Mouse (Mus musculus) lung, postnatal 25 days (tissue): ENCODE results near the gene Nfatc2.

ENCODE experiments used
- DNase-seq: peaks from one replicate; pipeline ENCODE4 v3.0.0; 2022; ENCODE audit warnings: low spot score

The Nfatc2 gene

DNA sequence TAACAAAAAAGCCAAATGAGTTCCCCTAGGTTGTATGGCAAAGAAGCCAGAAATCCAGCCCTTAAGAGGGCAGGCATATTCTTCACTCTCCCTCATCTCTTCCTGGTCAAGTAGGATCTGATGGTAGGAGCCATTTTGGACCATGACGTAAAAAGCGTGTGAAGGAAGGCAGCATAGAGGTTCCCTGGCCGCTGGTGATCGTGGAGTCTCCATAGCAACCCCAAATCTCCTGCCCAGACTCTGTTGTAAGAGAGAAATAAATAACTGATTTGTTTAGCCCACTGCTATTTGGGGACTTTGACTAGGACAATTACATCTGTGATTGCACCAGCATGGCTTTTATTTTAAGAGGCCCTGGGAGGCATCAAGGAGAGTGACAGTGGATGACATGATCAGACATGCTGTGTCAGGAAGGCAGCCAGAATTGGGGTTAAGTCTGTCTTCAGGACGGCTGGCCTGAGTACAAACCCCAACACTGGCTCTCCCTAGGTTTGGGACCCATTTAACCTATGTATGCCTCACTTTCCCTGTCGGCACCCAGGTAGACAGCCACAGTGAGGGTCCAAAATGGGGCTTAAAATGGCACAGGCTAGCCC is 8.3 kb upstream of the Nfatc2 start:
- no peak for DNase-seq

DNA sequence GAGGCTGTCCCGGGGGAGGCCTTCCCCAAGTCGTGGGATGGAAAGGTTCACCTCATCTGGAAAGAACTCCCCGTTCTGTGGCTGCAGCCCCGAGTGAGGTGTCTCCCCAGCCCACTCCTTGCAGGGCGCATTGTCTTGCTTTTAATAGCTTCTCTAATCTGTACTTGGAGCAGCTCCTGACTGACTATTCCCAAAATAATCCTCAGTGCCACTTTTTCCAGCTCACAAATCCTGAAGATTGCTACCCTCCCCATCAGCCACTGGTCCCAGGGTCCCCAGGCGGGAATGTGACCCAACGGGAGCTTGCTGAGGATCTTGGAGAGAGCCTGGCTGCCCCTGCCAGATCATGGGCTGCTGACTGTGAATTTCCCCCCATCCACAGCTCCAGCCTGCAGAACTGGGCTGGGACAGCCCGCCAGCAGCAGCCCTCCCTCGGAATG is 6.7 kb upstream of the Nfatc2 start:
- no peak for DNase-seq

DNA sequence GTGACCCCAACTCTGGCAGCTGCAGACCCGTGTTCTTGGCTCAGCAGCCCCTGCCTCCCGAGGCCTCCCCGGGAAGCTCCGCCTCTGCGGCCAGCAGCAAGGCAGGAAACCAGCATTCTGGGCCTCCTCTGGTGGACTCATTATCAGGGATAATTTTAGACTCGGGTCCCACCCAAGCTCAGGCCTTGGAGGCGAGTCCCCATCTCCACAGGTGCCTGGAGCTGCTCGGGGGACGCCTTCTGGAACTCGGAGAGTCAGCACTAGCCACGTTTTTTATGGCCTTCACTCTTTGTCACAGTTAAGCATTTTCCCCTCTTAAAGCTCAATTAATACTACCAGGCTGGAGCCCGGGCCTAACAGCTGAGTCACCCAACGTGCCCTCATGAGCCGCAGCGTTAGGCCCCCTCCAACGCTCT is 3.2 kb upstream of the Nfatc2 start:
- no peak for DNase-seq

DNA sequence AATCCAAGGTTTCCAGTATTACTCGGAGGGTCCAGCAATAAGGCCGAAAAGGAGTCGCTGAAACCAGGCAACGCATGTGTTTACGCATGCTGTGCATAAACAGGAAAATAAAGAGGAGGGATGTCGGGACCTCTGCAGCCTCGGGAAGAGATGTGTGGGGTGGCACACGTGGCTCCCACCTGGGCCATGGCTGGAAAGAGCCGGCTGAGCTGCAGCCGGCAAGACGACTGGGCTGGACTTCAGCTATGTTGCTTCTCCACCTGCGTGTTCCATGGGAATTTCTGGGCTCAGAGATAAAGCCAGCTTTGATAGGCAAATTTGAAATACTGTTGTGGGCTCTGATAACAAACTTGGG is 907 bp upstream of the Nfatc2 start:
- no peak for DNase-seq

DNA sequence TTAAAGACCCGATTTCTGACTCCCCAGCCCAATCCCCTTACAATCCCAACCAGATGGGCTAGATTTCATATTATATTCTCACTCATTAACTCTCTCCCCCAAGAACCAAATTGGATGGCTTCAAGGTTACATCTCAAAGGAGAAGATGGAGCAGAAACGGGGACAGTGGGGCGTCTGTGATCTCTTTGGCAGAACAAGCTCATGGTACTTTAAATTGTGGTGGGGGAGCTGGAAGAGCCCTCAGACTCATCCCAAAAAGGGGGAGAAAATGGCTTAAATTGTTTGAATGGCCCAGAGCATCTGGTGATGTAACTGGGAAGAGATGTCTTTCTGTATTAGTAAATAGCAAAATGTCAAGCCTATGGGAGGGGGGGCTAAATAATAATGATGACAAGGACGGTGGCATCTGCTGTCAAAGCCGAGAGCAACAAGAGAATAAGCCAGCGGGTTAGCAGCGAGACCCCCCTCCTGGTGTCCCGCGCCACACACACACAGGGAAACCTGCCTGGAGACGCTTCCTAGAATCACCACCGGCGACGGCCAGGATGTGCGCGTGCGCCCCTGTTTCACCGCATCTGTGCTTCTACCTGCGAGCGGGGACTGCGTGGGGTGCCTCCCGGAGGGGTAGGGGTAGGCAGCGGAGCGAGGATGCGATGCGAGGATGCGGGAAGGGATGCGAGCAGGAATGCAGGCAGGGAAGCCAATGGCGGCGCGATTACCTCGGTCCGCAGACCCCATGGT is 537 bp downstream of the Nfatc2 start:
- DNase-seq, result no peak

DNA sequence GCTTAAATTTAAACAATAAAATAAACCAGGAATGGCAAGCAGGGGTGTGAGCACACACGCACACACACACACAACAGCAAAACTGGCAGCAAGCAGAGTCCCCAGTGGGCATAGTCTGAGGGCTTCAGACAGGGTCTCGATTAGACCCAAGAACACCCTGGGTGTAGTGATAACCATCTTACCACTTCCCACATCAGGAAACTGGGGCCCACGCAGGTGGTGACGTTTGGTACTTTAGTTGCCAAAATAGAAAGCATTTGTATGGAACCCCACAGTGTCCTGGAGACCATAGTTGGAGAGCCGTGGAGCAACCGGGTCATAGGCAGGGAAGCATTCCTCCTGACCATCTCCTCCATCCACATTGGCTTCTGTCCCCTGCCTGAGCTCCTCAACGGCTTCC is 5.8 kb downstream of the Nfatc2 start:
- no peak for DNase-seq

DNA sequence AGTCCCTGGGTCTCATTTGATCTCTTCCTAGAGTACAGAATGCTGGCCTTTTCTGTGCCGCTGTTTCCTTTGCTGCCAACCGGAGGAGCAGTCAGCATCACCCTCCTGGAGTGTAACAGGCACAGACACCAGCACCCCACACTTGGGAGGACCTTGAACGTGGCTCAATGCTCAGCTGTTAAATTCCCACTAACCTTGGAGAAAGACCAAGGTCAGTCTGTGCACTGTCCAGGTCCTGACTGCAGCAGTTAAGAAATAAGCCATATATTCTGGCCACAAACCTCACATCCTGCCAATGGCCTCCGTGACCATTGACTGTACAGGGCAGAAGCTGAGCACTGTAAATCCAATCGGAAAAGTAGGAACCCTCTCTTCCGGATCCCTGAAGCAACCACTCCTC is 7.8 kb downstream of the Nfatc2 start:
- no peak for DNase-seq

DNA sequence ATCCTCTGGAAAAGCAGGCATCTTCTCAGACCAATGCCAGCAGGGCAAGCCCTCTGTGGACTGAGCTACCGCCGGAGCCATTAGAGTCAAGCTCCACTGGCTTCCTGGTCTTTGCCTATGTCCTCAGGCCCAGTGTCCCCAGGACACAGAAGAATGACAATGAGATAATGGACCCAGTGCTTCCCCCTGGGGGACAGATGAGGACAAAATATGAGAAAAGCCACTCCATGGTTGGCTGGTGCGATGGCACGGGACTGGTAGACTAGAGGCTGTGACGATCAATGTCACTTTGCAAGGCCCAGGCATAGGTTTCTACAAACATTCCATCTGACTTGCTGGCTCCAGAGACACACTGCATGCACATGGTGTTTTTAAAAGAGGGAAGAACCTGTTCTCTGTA is 8.5 kb downstream of the Nfatc2 start:
- DNase-seq, result no peak

DNA sequence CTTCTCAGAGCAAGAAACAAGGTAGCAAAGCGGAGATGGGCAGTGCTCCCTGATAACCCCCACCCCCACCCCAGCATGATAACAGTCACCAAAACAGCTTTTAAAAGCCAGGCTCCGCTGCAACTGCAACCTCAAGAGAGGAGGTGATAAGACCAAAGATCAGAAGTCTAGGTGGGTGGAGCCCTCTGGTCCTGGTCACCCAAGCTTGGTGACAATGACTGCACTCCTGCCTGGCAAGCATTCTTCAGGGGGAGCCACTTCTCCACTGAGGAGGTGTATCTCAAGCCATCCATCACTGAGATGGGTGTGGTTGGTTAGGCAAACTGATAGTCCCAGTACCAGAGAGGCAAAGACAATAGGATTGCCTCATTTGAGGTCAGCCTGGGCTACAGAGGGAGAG is 10.4 kb downstream of the Nfatc2 start:
- no peak for DNase-seq

DNA sequence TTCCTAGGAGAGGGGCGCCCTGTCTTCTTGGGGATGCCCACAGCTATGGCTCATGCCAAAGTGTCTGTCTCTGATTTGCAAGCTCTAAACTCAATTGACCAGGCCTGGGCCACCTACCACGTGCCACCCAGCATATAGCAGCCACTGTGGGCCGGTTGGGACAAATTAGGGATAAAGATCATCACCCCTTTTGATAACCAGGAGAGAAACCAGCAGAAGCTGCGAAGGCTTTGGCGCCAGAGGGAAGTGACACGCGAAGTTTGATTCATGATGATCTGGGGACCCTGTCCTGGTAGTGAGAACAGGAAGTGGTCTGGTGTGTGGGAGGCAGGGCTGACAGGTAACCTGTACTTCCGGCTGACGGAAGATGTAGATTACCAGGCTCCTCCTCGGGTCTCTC is 10.9 kb downstream of the Nfatc2 start:
- peak; percentile 23 for DNase-seq

DNA sequence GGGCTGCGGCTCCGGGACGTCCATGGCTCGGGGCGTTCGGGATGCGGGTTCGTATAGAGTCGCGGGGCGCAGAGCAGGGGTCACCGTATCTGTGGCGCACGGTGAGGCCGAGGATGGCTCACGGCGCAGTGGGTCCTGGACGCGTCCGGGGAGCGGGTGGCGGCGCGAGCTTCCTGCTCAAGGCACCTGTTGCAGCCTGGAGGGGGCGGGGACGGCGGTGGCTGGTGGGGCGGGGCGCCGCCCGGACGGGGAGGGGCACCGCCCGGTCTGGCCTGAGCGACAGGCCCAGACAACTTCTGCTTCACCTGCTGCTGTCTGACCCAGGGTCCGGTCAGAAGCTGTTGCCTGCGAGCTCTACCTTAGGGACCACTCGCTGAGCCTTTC is 11.3 kb downstream of the Nfatc2 start:
- peak; percentile 56 for DNase-seq

DNA sequence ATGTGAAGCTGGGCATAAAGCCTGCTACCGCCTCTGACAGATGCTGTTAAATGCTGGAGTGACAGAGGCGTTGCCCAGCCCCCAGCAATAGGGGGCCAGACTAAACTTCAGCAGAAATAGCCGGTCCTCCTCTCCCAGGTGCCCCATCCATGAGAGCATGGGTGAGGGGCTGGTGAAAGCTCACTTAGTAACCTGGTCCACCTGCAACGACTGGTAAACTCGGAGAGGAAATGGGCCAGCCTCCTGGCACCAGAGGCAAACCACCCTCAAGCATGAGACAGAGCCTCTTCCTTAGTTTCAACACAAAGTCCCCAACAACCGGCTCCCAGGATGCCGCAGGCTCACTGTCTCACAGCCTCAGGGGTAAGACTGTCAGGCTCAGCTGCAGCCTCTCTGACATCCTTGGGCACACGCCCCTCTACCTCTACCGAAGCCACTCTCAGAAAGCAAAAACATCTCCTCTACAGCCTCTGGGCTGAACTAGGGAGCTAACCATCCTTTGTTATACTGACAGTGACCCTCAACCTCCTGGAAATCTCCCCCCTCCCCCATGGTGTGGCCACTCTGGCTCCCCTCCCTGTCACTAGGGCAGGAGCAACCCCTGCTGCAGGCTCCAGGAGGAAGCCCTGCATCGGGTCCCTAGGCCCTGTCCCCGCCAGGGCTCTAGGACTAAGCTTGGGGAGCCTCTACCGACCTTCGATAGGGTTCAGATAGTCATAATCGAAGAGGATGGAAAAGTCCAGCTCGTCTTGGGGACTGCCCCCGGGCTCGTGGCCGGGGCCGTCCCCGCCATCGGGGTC is 11.9 kb downstream of the Nfatc2 start:
- DNase-seq, result no peak

DNA sequence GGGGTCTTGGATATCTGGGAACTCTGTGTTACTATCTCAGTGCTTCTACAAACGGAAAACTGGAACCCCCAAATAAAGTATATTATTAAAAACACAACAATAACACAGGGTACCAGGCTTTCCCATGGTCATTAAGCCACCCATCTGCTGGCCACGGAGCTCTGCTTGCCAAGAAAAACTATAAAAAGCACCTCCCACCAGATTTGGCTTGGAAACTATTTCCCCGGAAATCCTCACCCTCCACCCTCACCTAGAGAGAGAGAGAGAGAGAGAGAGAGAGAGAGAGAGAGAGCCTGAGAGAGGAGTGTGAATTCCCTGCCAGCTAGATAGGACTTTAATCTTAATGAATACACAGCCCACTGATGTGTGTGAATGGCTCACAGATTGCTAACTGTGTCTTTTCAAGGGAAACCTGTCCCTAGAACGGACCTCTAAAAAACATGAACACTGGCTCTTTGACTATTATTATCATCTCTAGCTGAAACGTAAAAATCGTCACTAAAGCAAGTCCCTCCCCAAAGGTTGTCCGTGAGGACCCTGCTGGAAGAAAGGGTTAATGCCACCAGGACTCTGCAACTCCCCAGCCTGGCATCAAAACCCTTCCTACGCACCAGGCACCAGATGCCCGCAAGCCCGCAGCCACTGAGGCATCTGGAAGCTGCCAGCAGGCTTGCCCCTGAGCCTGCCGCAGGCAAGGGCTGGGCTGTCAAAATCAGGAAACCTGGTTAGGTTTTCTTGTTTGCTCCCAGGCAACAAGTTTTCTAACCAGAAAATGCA is 12.7 kb downstream of the Nfatc2 start:
- DNase-seq, result no peak

DNA sequence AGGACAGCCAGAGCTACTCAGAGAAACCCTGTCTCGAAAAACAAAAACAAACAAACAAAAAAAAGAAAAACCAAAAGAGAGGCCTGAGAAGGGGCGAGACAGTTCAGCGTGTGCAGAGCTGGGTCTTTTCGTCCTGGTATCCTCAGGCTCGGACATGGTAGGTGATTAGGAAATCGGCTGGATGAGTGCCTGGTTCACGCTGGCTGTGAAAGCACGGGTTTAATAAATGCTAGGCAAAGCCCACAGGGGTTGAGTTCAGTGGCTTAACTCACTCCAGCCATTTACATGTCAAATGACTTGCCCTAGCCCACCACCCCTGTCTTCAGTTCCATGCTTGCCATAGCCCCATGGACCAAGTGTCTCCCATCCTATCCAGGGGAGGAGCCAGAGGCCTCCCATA is 14.3 kb downstream of the Nfatc2 start:
- no peak for DNase-seq

DNA sequence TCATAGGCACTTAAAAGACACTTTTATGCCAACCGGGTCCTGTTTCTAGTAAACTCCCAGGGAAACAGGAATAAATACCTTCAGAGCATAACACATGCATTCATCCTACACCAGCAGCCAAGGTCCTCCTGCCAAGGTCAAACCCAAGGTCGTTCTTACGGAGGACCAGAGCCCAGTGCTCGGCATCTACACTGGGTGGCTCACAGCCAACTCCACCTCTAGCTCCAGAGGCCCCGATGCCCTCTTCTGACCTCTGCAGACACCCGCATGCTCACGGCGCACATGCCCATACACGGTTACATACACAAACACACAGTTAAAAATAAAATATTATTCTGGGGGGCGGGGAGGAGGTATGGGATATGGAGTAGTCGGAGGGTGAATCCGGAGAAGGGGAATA is 14.9 kb downstream of the Nfatc2 start:
- DNase-seq, result no peak

DNA sequence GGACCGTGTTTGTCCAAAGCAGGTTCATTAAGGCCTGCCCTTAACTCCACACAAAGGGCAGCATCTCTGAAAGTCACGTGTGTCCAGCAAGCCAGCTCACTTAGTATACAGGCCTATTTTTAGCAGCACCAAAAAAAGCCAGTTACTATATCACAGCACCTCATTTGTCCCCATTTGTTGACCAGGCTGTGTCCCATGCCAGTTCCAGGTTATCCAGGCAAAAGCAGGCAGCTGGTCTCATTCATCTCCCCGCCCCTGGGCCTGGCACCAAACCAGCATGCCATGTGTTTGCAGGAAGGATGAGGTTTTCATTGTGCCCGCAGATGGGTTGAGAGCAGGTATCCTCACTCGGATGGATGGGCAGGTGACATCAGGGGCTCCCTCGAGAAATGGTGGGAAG is 16.6 kb downstream of the Nfatc2 start:
- no peak for DNase-seq

DNA sequence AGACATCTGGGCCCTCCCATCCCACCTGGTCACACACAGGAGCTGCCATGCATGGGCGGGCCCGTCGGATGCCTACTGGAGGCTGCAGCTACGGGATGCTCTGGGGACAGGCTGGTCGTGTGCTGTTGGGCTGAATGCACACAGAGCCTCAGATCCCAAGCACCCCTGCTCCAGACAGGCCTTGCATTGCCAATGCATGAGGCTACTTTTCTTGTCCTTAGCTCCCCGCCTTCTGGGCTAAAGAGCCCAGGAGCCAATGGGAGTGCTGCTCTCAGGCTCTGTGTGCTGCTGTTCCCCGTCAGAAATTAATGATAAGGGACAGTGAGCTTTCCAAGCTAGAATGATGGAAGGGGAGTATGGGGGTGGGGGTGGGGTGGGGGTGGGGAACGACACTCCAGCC is 17.0 kb downstream of the Nfatc2 start:
- no peak for DNase-seq

DNA sequence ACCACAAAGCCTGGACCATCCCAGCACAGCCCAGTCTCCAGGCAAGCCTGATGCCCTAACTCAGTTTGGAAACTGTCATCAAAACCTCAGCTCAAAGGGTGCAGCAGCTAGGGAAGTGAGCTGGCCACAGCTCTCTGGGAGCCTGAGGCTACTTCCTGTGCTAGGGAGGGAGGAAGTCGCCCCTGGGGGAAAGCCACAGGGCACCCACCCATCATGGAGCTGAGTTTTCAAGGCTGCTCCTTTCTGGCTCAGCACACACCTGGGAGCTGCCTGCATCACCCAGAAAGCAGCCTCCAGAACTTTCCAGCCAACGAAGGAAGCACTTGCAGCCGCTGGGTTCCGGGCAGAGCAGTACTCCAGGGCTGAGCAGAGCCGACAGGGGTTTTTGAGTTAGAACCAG is 18.4 kb downstream of the Nfatc2 start:
- no peak for DNase-seq

DNA sequence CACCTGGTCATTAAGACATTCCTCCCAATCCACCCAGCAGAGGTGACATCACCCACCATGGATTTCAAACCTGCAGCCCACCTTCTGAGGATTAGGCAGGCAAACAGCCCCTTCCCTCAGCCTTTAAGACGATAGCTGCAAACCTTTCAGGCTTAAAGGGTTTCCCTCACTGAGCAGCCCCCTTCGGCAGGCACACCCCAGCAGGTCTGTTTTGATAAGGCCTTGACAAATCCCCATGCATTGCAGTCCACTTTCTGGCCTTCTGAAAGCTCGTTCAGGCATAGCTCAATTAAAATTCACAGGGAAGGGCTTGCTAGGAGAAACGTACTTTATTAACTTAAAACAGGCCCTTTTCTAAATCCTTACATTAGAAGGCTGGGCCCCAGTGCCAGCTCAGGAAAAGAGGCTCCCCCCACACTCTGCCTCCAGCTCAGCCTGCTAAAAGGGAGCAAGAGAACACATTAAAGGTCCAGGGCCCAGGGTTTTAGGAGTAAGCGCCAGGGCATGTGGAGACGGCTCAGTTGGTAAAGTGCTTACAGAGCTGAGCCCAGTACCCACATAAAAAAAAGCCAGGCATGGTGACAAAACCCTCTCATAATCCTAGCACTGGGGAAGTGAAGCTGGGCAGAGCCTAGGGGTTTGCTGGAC is 20.1 kb downstream of the Nfatc2 start:
- no peak for DNase-seq

DNA sequence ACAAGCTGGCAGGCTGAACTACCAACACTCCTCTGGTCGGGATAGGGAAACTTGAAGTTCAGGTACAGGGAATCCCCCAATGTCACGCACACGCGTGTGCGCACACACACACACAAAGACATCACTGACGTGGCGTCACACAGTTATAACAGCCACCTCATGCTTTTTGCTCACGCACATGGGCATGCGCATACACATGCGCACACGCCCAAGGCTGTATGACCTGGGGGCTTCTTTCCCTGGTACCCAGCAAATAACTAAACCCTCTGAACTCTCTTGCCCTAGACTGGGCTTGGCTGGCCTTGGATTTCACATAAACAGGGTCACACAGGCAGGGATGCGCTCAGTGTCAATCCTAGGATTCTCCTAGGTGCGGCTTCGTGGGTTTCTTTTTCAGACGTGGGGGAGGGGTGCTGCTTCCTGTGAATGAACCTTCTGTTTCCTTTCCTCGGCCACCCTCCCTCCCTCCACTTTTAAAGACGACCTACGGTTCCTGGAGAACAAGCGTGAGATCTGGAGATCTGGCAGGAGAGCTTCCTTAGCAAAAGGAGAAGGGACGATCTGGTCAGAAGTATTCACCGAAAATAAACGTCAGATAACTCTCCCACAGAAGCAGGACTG is 21.1 kb downstream of the Nfatc2 start:
- no peak for DNase-seq

DNA sequence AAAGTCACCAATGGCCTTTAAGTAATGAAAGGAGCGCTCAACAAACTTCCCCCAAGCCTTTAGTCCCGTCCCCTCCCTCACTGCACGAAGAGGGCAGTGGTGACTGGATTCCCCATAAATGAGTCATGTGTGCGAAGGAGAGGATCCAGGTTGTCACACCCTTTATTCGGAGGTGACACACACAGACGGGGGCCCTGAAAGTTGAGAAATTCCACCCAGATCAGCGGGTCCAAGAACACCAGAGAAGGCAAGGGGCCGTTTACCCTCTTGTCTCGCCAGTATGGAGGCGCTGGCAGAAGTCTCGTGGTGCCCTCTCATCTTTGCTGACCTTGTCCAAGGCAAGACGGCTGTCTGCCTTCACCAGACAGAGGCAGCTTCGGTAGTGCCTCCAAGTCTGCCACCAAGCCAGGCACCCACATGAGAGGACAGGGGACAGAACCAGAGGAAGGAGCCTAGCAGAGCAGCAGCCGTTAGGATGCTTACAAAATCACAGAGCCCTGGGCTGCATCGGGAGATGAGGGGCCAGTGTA is 21.8 kb downstream of the Nfatc2 start:
- DNase-seq, result no peak
